Comparison of ENCODE assay signal across 12 mouse cellular contexts in the genomic region with DNA sequence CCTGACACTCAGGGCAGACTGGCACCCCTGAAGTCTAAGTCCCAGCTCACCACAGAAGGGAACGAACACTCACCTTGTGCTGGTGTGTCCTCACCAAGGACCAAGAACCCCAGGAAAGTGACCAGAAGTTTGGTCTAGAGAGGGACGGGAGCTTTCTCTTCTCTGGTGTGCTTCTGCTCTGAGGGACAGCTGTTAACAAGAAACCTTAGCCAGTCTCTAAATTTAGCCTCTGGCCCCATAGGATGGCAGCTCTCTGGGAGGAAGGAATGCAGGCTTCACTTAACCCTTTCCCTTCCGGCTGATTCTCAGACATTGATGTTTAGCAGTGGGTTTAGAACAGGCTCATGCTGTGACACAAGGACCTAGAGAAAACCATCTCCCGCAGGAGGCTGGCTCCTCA. TPM values are rescaled to one million over a fixed set of nuclear protein-coding genes. Genes with fewer than 3 reads are reported as not detected.
DNase-seq lines count a peak whose midpoint lies in the region; ATAC-seq lines count a peak whose summit lies in the region.
"Had no signal": no experiment of that assay in that cellular context is flagged by ENCODE, and none has a peak within 500 bp of the region (broad histone marks: within the 10 kb centered on the region; RNA-seq: fewer than 3 reads in every experiment).

Gene Dusp27, minus strand, starts transcription at position 204 of the 400 bp plus-strand sequence.

- no peak for ATAC-seq in limb, embryonic 12.5 days (ENCODE audit: insufficient number of reproducible peaks, insufficient read depth, low FRiP score, low TSS enrichment, low read depth)

- peaks cover 67% of the 10 kb centered on the region for H3K4me1 ChIP-seq in heart, embryonic 10.5 days
- peaks cover 46% of the 10 kb centered on the region for H3K4me1 ChIP-seq in limb, embryonic 12.5 days (replicated peaks)

- no peaks in the 10 kb centered on the region for H3K27me3 ChIP-seq in heart, embryonic 10.5 days (ENCODE audit: insufficient read depth, poor library complexity, severe bottlenecking)
- no peaks in the 10 kb centered on the region for H3K27me3 ChIP-seq in limb, embryonic 12.5 days
- H3K27me3 ChIP-seq: hindbrain, embryonic 15.5 days; midbrain, embryonic 12.5 days had no signal

- peak within 1 kb of the TSS; percentile 92 for H3K27ac ChIP-seq in heart, embryonic 10.5 days
- peak within 1 kb of the TSS; percentile 66 for H3K27ac ChIP-seq in limb, embryonic 12.5 days
- H3K27ac ChIP-seq: hindbrain, embryonic 15.5 days; midbrain, embryonic 12.5 days had no signal

- H3K9me3 ChIP-seq in heart, embryonic 10.5 days, result no peaks in the 10 kb centered on the region
- no peaks in the 10 kb centered on the region for H3K9me3 ChIP-seq in limb, embryonic 12.5 days
- H3K9me3 ChIP-seq: hindbrain, embryonic 15.5 days; midbrain, embryonic 12.5 days had no signal

- DNase-seq in ES-CJ7 (ENCODE audit: low read depth, low spot score), result peak; percentile 74
- DNase-seq in embryo, embryonic 9.5 days (ENCODE audit: extremely low spot score), result peak; percentile 42
- peak; percentile 83 for DNase-seq in heart, embryonic 10.5 days (ENCODE audit: low spot score)
- no peak for DNase-seq in kidney, postnatal 25 days
- no peak for DNase-seq in testis, postnatal 14 days (ENCODE audit: low spot score)
- DNase-seq in left cerebral cortex, adult 11 months (ENCODE audit: low spot score), result no peak
- no peak for DNase-seq in lung, postnatal 4 days
- DNase-seq: cerebellum, adult 11-12 months; right cerebral cortex, postnatal 4 days had no signal

- peaks cover 29% of the 10 kb centered on the region for H3K36me3 ChIP-seq in heart, embryonic 10.5 days
- H3K36me3 ChIP-seq in limb, embryonic 12.5 days, result no peaks in the 10 kb centered on the region
- H3K36me3 ChIP-seq: hindbrain, embryonic 15.5 days; midbrain, embryonic 12.5 days had no signal

- peak within 1 kb of the TSS; percentile 59 for H3K4me3 ChIP-seq in heart, embryonic 10.5 days
- no peak within 1 kb of the TSS; the same call in 1 of the 2 replicates for H3K4me3 ChIP-seq in limb, embryonic 12.5 days (replicated peaks)
- H3K4me3 ChIP-seq: hindbrain, embryonic 15.5 days; midbrain, embryonic 12.5 days had no signal

- 19% methylated on average over 4 of the region's 4 CpGs for WGBS in heart, embryonic 10.5 days
- WGBS in limb, embryonic 12.5 days, result 31% methylated on average over 4 of the region's 4 CpGs

- no peak within 1 kb of the TSS for H3K9ac ChIP-seq in limb, embryonic 12.5 days (replicated peaks)
- H3K9ac ChIP-seq: hindbrain, embryonic 15.5 days; midbrain, embryonic 12.5 days had no signal

- peak within 1 kb of the TSS; percentile 34 for H3K4me2 ChIP-seq in limb, embryonic 12.5 days
- H3K4me2 ChIP-seq: hindbrain, embryonic 15.5 days; midbrain, embryonic 12.5 days had no signal

RNA-seq across cellular contexts. Expression of gene Dusp27, which starts in this region (rescaled TPM):
- 38.2 and 64.9 TPM in 2 replicates for polyA plus RNA-seq in heart, embryonic 10.5 days (2016; fragmentation: Nextera tagmentation; extraction: Ambion mirVana)
- polyA plus RNA-seq in limb, embryonic 12.5 days (2016; fragmentation: Nextera tagmentation; extraction: Ambion mirVana), result 4.7 and 5.4 TPM in 2 replicates

Comparison
In these comparisons a context has a peak if more than half of its experiments do, and no peak if none do; other contexts are left out.
1. DNase-seq: peak in ES-CJ7 (single experiment), embryo, embryonic 9.5 days (single experiment) and heart, embryonic 10.5 days (single experiment); none in kidney, postnatal 25 days (0 of 2), testis, postnatal 14 days (single experiment), left cerebral cortex, adult 11 months (single experiment) and lung, postnatal 4 days (0 of 2).